Mouse (Mus musculus) cerebellum, adult 8-10 months (tissue): ENCODE results near the gene Tmem138.
"Not testable (repeated sequence)": the region's sequence is repeated elsewhere in the genome, so short reads cannot be mapped to it uniquely, and the experiment has no call there.

Source experiments
- DNase-seq: peaks from one replicate; pipeline ENCODE4 v3.0.0; 2022

The Tmem138 gene

GRCm38 (mm10) chr19:10565217-10565616 is 11.9 kb downstream of the Tmem138 start:
- no peak for DNase-seq

GRCm38 (mm10) chr19:10564278-10564677 is 12.9 kb downstream of the Tmem138 start:
- DNase-seq: no peak

- no peak for DNase-seq
These were observed 14.8 kb downstream of the Tmem138 start for GRCm38 (mm10) chr19:10562351-10562750.

DNA sequence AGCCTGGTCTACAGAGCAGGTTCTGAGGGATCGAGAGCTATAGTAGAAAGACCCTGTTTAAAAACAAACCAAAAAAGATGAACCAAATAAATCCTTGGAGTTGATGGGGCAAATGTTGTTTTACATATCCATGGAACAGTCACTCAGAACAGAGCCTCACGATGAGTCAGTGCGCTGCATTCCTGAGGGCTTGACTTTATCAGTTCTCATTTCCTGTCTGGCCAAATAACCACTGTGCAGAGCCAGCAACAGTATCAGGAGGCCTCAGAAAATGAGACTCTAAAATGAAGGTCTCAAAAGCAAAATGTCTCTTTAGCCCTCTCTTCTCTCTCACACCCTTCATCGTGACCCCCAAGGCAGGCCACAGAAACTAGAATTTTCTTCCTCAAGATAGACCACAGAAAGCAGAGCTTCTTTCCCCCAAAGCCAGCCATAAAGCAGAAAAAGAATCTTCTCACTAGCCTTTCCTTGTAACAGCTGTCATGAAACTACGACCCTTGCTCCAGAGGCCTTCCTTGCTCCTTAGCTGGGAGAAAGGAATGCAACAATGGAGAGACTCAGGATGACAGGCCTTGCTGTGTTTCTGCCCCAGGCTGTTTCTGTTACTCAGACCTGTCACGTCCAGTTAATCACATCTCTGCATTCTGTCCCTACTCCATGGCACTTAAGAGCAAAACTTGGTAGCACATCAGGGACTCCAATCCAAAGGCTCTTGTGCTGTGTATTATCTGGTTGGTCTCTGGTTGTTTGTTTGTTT is 15.4 kb downstream of the Tmem138 start:
- no peak for DNase-seq

GRCm38 (mm10) chr19:10560108-10560507 is 17.1 kb downstream of the Tmem138 start:
- DNase-seq: no peak

DNA sequence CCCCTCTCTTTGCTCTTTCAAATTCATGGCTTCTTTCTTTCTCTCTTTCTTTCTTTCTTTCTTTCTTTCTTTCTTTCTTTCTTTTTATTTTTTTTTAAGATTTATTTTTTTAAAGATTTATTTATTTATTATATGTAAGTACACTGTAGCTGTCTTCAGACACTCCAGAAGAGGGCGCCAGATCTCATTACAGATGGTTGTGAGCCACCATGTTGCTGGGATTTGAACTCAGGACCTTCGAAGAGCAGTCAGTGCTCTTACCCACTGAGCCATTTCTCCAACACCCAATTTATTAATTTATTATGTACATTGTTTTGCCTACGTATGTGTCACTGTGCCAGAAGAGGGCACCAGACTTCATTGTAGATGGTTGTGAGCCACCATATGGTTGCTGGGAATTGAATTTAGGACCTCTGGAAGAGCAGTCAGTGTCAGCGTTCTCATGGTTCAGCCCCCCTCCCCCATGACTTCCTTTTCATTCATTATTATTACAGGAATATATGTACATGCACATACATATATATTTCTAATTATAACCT is 19.3 kb downstream of the Tmem138 start:
- DNase-seq: not testable (repeated sequence)

GRCm38 (mm10) chr19:10557430-10557829 is 19.7 kb downstream of the Tmem138 start:
- no peak for DNase-seq

- no peak for DNase-seq
These were observed 20.2 kb downstream of the Tmem138 start for GRCm38 (mm10) chr19:10557001-10557400.

- DNase-seq: peak; percentile 82
These were observed 21.3 kb downstream of the Tmem138 start, which contains the start of gene Tmem216 for GRCm38 (mm10) chr19:10555624-10556510. Gene Tmem216 (minus strand): TSS chr19:10556238.

GRCm38 (mm10) chr19:10539454-10539853 is 37.7 kb downstream of the Tmem138 start:
- no peak for DNase-seq

DNA sequence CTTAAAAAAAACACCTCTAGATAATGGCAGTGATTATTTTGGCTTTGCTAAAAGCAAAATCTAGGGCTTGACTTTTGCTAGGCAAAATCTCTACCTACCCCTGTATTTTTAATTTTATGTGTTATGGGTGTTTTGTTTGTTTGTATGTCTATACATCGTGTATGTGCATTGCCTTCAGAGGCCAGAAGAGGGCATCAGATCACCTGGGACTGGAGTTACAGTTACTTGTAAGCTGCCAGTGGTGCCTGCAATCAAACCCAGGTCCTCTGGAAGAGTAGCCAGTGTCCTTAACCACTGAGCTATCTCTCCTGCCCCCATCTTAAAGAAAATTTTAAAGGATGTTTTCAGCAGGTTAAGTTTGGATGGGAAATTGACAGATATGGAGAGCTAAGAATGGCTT is 47.1 kb downstream of the Tmem138 start:
- DNase-seq: no peak

- DNase-seq: no peak
These were observed 51.3 kb downstream of the Tmem138 start, which contains the start of gene Sdhaf2 for GRCm38 (mm10) chr19:10525910-10526309. Gene Sdhaf2 (minus strand): TSS chr19:10526142.

DNA sequence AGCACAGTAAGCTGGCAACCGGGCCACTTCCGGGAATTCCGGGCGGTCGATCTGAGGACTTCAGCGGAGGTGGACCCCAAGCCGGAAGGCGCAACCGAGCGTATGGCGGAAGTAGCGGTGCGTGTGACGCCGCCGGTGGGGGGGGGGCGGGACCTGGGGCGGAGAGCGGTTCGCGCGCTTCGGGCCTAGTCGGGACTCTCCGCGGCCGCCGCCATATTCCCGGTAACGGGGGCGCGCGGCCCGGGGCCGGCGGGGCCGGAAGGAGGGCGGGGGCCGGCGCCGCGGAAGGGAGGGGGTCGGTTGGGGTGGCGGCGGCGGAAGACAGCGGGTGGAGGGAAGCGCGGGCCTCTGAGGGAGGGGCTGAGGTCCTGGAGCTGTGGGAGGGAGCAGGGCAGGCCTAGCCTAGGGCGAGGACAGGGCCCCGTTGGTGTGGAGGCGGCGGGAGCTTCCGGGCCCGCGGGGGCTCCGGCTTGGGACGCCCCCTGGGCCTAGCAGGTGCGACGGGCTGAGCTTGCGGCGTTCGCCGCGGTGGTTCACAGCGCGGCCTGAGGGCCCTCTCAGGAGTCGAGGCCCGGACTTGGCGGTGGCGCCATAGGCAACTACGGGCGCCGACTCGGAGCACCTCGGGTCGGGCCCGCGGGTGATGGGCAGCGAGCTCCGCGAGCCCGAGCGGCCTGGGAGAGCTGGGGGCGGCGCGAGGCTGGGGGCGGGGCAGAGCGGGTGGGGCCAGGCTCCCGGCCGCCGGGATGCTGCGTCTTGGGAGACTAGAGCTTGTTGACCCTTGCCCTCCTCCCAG is 51.9 kb downstream of the Tmem138 start, which contains the start of gene Cpsf7:
Cpsf7 (plus strand) TSS at position 161 of the 796 bp plus-strand sequence.
- peak; percentile 85 for DNase-seq

DNA sequence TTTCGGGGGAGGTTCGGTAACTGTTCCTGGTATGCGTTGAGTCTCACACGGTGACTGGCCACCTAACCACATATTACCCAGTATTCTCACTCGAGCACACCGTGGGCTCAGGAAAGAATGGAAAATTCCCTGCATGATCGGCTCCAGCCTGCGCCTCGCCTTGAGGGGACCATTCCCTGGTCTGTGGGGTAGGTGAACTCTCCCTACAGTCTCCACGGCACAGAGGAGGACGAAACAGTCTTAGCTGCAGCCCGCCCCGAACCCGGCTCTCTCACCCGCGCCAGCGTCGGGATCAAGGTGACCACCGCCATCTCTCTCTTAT is 52.4 kb downstream of the Tmem138 start:
- no peak for DNase-seq

- DNase-seq: no peak
These were observed 53.6 kb downstream of the Tmem138 start for GRCm38 (mm10) chr19:10523483-10524080.

GRCm38 (mm10) chr19:10521926-10522325 is 55.2 kb downstream of the Tmem138 start:
- no peak for DNase-seq
